Mouse (Mus musculus): ENCODE measurements at regions not wholly inside any gene's neighbourhood (a gene's known extent, or its start where the extent isn't known, plus 50 kb on each side); places are given as distances from the start of the nearest gene placed in this dataset.

GRCm38 (mm10) chr12:25323171-25323570 is 226.2 kb upstream of the Id2 start:
- no peak overlapping the region for H3K27ac ChIP-seq (replicated peaks; ENCODE audit: low read depth, low read length)
- no peaks in the 10 kb centered on the region for H3K4me1 ChIP-seq (ENCODE audit: control insufficient read depth, insufficient read depth, insufficient read length, low read length)
- H3K4me3 ChIP-seq (ENCODE audit: insufficient read depth, low read depth, low read length) = no peak overlapping the region

- no peaks in the 10 kb centered on the region for H3K4me1 ChIP-seq (ENCODE audit: control insufficient read depth, insufficient read depth, insufficient read length, low read length)
- no peak overlapping the region for H3K4me3 ChIP-seq (ENCODE audit: insufficient read depth, low read depth, low read length)
- H3K27ac ChIP-seq (replicated peaks; ENCODE audit: low read depth, low read length) = no peak overlapping the region
Measured at GRCm38 (mm10) chr12:25320262-25320767, 223.4 kb upstream of the Id2 start.

DNA sequence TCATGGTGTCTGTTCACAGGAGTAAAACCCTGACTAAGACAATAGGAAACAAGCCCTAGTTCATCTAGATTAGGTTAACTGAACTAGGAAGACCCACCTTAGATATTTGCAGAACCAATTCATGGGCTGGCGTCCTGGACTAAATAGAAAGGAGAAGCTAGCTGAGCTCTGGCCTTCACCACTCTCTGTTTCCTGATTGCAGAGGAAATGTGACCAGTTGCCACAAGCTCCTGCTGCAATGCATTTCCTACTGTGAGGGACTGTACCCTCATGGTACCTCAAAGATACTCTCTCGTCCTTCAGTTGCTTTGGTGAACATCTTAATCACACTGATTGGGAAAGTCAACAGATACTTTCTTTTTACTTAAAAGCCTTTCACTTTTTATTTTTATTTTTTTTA is 222.9 kb upstream of the Id2 start:
- Histone ChIP-seq H3K4me1 (ENCODE audit: control insufficient read depth, insufficient read depth, insufficient read length, low read length) (no peaks in the 10 kb centered on the region), H3K4me3 (ENCODE audit: insufficient read depth, low read depth, low read length) (no peak overlapping the region), H3K27ac (replicated peaks; ENCODE audit: low read depth, low read length) (no peak overlapping the region)

- Histone ChIP-seq H3K4me3 (ENCODE audit: insufficient read depth, low read depth, low read length) (no peak overlapping the region), H3K4me1 (ENCODE audit: control insufficient read depth, insufficient read depth, insufficient read length, low read length) (no peaks in the 10 kb centered on the region), H3K27ac (replicated peaks; ENCODE audit: low read depth, low read length) (no peak overlapping the region)
Measured at GRCm38 (mm10) chr12:25318072-25318671, 221.2 kb upstream of the Id2 start.

DNA sequence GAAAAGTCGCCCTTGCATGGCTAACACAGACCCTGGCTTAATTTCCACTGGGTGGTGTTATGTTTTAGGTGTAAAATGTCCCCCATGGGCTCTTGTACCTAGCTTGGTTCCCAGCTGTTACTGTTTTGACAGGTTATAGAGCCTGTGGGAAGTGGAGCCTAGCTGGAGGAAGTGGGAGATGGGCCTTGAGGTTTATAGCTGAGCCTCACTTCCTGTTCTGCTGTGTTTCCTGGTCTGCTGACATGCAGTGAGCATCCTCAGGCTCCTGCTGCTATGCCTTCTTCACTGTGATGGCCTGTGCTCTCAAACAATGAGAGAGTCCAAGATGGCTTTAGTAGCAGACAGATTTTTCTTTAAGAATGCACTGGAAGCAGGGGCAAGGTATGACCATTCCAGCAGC is 219.0 kb upstream of the Id2 start:
- Histone ChIP-seq H3K4me1 (ENCODE audit: control insufficient read depth, insufficient read depth, insufficient read length, low read length) (no peaks in the 10 kb centered on the region), H3K27ac (replicated peaks; ENCODE audit: low read depth, low read length) (no peak overlapping the region), H3K4me3 (ENCODE audit: insufficient read depth, low read depth, low read length) (no peak overlapping the region)

- Histone ChIP-seq H3K27ac (replicated peaks; ENCODE audit: low read depth, low read length) (no peak overlapping the region), H3K4me1 (ENCODE audit: control insufficient read depth, insufficient read depth, insufficient read length, low read length) (no peaks in the 10 kb centered on the region), H3K4me3 (ENCODE audit: insufficient read depth, low read depth, low read length) (no peak overlapping the region)
Measured at GRCm38 (mm10) chr12:25313212-25313611, 216.3 kb upstream of the Id2 start.

DNA sequence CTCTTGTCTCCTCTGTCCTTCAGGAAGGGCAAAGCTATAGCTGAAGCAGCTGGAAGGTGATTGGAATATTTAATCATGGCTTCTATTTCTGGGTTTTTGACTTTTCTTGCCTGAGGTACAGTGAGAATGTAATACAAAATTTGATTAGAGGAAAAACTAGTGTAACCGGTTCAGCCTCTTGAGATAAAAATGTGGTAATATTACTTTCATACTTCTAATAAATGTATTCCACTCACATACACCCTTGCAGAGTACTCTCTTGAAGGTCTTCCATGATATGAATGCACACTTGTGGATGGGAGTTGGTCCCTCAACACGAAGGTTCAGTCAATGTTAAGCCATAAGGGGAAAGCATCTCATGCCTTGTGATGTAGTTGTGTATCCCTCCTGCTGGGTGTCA is 215.4 kb upstream of the Id2 start:
- H3K4me3 ChIP-seq (ENCODE audit: insufficient read depth, low read depth, low read length) = no peak overlapping the region
- H3K27ac ChIP-seq (replicated peaks; ENCODE audit: low read depth, low read length) = no peak overlapping the region
- H3K4me1 ChIP-seq (ENCODE audit: control insufficient read depth, insufficient read depth, insufficient read length, low read length) = no peaks in the 10 kb centered on the region

- no peak overlapping the region for H3K27ac ChIP-seq (replicated peaks; ENCODE audit: low read depth, low read length)
- H3K4me1 ChIP-seq (ENCODE audit: control insufficient read depth, insufficient read depth, insufficient read length, low read length) = no peaks in the 10 kb centered on the region
- no peak overlapping the region for H3K4me3 ChIP-seq (ENCODE audit: insufficient read depth, low read depth, low read length)
Measured at GRCm38 (mm10) chr12:25311728-25312127, 214.8 kb upstream of the Id2 start.

DNA sequence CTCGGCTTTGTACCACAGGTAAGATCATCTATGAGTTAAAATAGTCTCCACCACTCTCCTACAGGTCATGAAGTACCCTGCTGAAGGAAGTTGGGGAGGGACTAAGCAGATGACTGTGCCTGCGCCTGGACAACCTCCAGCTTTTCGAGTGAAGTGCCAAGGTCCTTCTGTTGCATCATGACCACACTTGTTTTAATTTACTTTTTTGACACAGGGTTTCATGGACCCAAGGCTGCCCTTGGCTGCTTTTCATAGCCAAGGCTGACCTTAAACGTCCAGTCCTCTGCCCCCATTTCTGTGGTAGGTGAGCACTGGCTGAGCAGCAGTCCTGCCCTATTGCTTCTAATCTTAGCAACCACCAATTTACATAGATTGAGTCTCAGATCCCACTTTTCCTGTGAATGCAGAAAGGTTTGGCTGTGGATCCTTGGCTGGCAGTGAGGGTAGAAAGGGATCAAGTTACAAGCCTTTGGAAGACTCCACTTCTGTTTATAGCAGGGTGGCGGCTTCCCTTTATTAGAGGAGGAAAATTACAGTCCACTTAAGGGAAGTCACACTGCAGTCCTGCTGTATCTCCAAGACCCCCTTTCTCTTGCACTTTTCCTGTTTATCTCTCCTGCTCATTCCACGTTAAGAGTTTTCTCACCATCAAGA is 213.5 kb upstream of the Id2 start:
- no peak overlapping the region for H3K4me3 ChIP-seq (ENCODE audit: insufficient read depth, low read depth, low read length)
- no peaks in the 10 kb centered on the region for H3K4me1 ChIP-seq (ENCODE audit: control insufficient read depth, insufficient read depth, insufficient read length, low read length)
- peak overlapping the region; percentile 25; the same call in 1 of the 2 replicates for H3K27ac ChIP-seq (replicated peaks; ENCODE audit: low read depth, low read length)

GRCm38 (mm10) chr12:25309234-25309633 is 212.3 kb upstream of the Id2 start:
- Histone ChIP-seq H3K27ac (replicated peaks; ENCODE audit: low read depth, low read length) (no peak overlapping the region), H3K4me1 (ENCODE audit: control insufficient read depth, insufficient read depth, insufficient read length, low read length) (peaks cover 2% of the 10 kb centered on the region; the same call in 1 of the 2 replicates)

DNA sequence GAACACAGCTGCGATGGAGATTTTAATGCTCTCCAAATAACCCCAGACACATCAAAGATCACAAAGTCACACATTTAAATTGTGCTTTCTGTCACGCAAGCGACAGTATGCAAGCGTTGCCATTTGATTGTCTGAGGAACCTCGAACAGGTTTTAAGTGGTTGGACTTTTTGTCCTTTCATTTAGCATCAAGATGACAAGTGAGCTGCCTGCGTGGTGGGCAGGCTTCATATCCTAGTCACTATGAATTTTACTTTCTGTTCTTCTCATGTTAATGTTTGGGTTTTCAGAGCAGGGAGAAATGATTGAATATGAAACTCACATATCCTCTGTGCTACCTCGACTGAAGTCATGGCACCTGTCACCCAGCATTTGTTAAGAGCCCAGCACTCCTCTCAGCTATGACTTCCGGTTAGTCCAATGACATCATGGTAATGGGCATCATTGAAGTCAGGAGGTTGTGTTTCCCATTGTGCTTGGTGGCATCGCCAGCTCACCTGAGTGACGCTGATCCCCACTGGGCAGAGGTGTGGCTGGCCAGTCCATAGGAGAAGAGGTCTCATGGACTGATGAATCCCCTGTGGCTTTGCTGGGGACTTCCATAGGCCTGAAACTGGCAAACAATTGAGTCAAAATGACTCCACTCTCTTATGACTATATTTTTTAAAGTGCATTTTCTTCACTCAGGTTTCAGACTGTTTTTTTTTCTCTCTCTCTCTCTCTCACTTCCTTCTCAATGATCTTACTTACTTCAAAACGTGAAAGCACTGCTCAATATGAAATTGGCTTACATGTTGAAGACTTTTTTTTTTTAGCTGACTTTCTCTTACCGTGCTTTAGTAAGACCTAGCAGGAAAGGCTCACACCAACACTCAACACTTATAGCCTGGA is 209.1 kb upstream of the Id2 start:
- Histone ChIP-seq H3K4me1 (ENCODE audit: control insufficient read depth, insufficient read depth, insufficient read length, low read length) (peaks cover 7% of the 10 kb centered on the region; the same call in 1 of the 2 replicates), H3K27ac (replicated peaks; ENCODE audit: low read depth, low read length) (no peak overlapping the region), H3K4me3 (ENCODE audit: insufficient read depth, low read depth, low read length) (no peak overlapping the region)

More at GRCm38 (mm10) chr12:25309234-25309633, 212.3 kb upstream of the Id2 start:
- H3K4me3 ChIP-seq (ENCODE audit: insufficient read depth, low read depth, low read length) = no peak overlapping the region

- H3K27ac ChIP-seq (replicated peaks; ENCODE audit: low read depth, low read length) = no peak overlapping the region
- peaks cover 7% of the 10 kb centered on the region; the same call in 1 of the 2 replicates for H3K4me1 ChIP-seq (ENCODE audit: control insufficient read depth, insufficient read depth, insufficient read length, low read length)
- H3K4me3 ChIP-seq (ENCODE audit: insufficient read depth, low read depth, low read length) = no peak overlapping the region
Measured at GRCm38 (mm10) chr12:25304820-25305511, 208.0 kb upstream of the Id2 start.

DNA sequence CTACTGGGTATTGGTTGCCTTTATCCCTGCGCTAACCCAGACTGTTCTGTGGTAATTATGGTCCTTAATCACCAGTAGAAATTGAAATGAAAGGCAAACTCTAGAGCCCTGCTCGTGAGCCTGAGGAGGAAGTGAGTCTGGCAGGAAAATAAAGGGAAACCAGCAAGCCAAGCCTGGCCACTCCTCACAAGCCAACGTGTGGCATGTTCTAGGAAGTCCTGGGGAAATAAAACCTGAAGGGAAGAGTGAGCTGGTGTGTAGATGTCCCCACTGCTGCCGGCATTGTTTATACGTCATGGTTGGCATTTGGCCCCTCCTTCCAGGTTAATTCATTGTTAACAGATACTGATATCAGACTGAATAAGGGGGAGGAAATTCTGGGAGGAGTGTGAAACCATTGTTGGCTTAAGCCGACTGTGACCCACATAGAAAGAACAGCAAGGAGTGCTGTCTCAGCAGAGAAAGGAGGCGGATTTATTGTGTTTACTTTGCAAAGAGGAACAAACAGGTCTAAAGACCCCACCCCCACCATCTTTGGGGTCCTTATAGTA is 206.6 kb upstream of the Id2 start:
- Histone ChIP-seq H3K4me1 (ENCODE audit: control insufficient read depth, insufficient read depth, insufficient read length, low read length) (peaks cover 7% of the 10 kb centered on the region; the same call in 1 of the 2 replicates), H3K27ac (replicated peaks; ENCODE audit: low read depth, low read length) (no peak overlapping the region), H3K4me3 (ENCODE audit: insufficient read depth, low read depth, low read length) (no peak overlapping the region)

DNA sequence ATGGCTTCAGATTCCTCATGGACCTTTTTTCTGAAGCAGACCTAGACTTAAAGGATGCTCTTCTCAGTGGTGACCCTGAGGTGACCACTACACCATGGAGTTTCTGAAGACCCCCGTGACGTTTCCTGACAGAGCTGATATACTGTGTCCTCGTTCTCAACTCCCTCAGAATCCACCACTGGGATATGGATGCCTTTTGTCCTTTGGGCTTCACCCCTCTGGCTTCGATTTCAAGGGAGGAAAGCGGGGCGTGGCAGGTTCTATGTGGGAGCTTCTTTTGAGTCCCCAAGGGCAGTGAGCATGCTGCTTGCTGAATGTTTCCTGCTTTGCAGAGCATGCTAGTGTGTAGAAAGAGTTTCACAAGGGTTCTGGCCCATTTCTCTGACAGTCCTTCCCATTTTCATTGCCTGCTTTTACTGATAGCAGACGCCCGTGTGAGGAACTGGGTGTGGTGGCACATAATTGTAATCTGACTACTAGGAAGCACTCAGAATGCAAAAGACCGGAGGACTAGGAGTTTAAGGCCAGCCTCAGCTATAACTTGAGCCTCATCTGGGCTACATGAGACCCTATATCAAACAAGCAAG is 204.0 kb upstream of the Id2 start:
- H3K27ac ChIP-seq (replicated peaks; ENCODE audit: low read depth, low read length) = no peak overlapping the region
- H3K4me3 ChIP-seq (ENCODE audit: insufficient read depth, low read depth, low read length) = no peak overlapping the region
- H3K4me1 ChIP-seq (ENCODE audit: control insufficient read depth, insufficient read depth, insufficient read length, low read length) = peaks cover 7% of the 10 kb centered on the region; the same call in 1 of the 2 replicates
